Mouse (Mus musculus): Measurements from ENCODE around the gene Trim80. TPM values are rescaled to one million over a fixed set of nuclear protein-coding genes. Genes with fewer than 3 reads are reported as not detected.
"Not testable (repeated sequence)": the region's sequence is repeated elsewhere in the genome, so short reads cannot be mapped to it uniquely, and the experiment has no call there.

Gene Trim80
- polyA plus RNA-seq, 1 experiment from 2014 or later, result 0.49 TPM

- WGBS, result 86% methylated on average over 6 of the region's 6 CpGs
- H3K36me3 ChIP-seq; H3K9me3 ChIP-seq; H3K27me3 ChIP-seq (replicated peaks); ATAC-seq; H3K4me2 ChIP-seq (replicated peaks); H3K4me3 ChIP-seq (replicated peaks); H3K27ac ChIP-seq; H3K9ac ChIP-seq: not testable (repeated sequence)
- peaks cover 17% of the 10 kb centered on the region for H3K4me1 ChIP-seq (replicated peaks)
These were observed 14.5 kb downstream of the Trim80 start for GRCm38 (mm10) chr11:115454822-115455221.

GRCm38 (mm10) chr11:115455619-115456018 is 15.3 kb downstream of the Trim80 start:
- Histone ChIP-seq H3K27ac (no peak overlapping the region), H3K9me3 (no peaks in the 10 kb centered on the region), H3K27me3 (replicated peaks) (no peaks in the 10 kb centered on the region), H3K9ac (no peak overlapping the region), H3K36me3 (no peaks in the 10 kb centered on the region), H3K4me2 (replicated peaks) (no peak overlapping the region), H3K4me3 (replicated peaks) (no peak overlapping the region), H3K4me1 (replicated peaks) (peaks cover 17% of the 10 kb centered on the region)
- WGBS, result 85% methylated on average over 15 of the region's 15 CpGs
- ATAC-seq, result no peak

GRCm38 (mm10) chr11:115456182-115456581 is 15.8 kb downstream of the Trim80 start:
- peaks cover 17% of the 10 kb centered on the region for H3K4me1 ChIP-seq (replicated peaks)
- peak; percentile 89 for ATAC-seq
- H3K4me2 ChIP-seq (replicated peaks), result no peak overlapping the region
- H3K4me3 ChIP-seq (replicated peaks), result no peak overlapping the region
- no peaks in the 10 kb centered on the region for H3K27me3 ChIP-seq (replicated peaks)
- WGBS, result 69% methylated on average over 5 of the region's 5 CpGs
- H3K9me3 ChIP-seq, result no peaks in the 10 kb centered on the region
- H3K9ac ChIP-seq, result no peak overlapping the region
- 0 out of 2 replicates have a peak overlapping the region, but pooled peaks have one; percentile 40 for H3K27ac ChIP-seq
- no peaks in the 10 kb centered on the region for H3K36me3 ChIP-seq

- Histone ChIP-seq H3K4me3 (replicated peaks) (no peak overlapping the region), H3K4me1 (replicated peaks) (peaks cover 20% of the 10 kb centered on the region), H3K9ac (no peak overlapping the region), H3K36me3 (no peaks in the 10 kb centered on the region), H3K27me3 (replicated peaks) (no peaks in the 10 kb centered on the region), H3K27ac (no peak overlapping the region), H3K4me2 (replicated peaks) (no peak overlapping the region), H3K9me3 (no peaks in the 10 kb centered on the region)
- no peak for ATAC-seq
- WGBS, result 29% methylated on average over 6 of the region's 6 CpGs
These were observed 17.1 kb downstream of the Trim80 start for GRCm38 (mm10) chr11:115457405-115457804.

GRCm38 (mm10) chr11:115460976-115461375 is 20.6 kb downstream of the Trim80 start:
- WGBS, result 32% methylated on average over 8 of the region's 8 CpGs
- Histone ChIP-seq H3K4me3 (replicated peaks) (no peak overlapping the region), H3K4me1 (replicated peaks) (peaks cover 26% of the 10 kb centered on the region), H3K36me3 (no peaks in the 10 kb centered on the region), H3K4me2 (replicated peaks) (no peak overlapping the region), H3K9ac (no peak overlapping the region), H3K27me3 (replicated peaks) (no peaks in the 10 kb centered on the region), H3K9me3 (no peaks in the 10 kb centered on the region), H3K27ac (no peak overlapping the region)
- ATAC-seq, result no peak

GRCm38 (mm10) chr11:115461846-115462242 is 21.5 kb downstream of the Trim80 start:
- Histone ChIP-seq H3K36me3 (no peaks in the 10 kb centered on the region), H3K4me2 (replicated peaks) (no peak overlapping the region), H3K9ac (no peak overlapping the region), H3K4me3 (replicated peaks) (no peak overlapping the region), H3K27ac (no peak overlapping the region), H3K27me3 (replicated peaks) (no peaks in the 10 kb centered on the region), H3K9me3 (no peaks in the 10 kb centered on the region), H3K4me1 (replicated peaks) (peaks cover 19% of the 10 kb centered on the region)
- 74% methylated on average over 5 of the region's 5 CpGs for WGBS
- no peak for ATAC-seq

GRCm38 (mm10) chr11:115462243-115462891 is 22.0 kb downstream of the Trim80 start, which contains the start of gene Slc16a5:
Gene Slc16a5 (plus strand): TSS chr11:115462474.
- peak; percentile 61 for ATAC-seq
- Histone ChIP-seq H3K9me3 (no peaks in the 10 kb centered on the region), H3K27ac (peak within 1 kb of the TSS; percentile 19; the same call in 1 of the 2 replicates), H3K9ac (no peak within 1 kb of the TSS), H3K4me3 (replicated peaks) (no peak within 1 kb of the TSS; the same call in 1 of the 2 replicates), H3K4me1 (replicated peaks) (peaks cover 20% of the 10 kb centered on the region), H3K36me3 (no peaks in the 10 kb centered on the region), H3K4me2 (replicated peaks) (peak within 1 kb of the TSS; percentile 3; the same call in 1 of the 2 replicates), H3K27me3 (replicated peaks) (no peaks in the 10 kb centered on the region)
- 71% methylated on average over 16 of the region's 16 CpGs for WGBS

GRCm38 (mm10) chr11:115463397-115463796 is 23.1 kb downstream of the Trim80 start:
- H3K9me3 ChIP-seq, result no peaks in the 10 kb centered on the region
- whole genome bisulfite sequencing, result 41% methylated on average over 11 of the region's 11 CpGs
- H3K4me1 ChIP-seq (replicated peaks), result peaks cover 22% of the 10 kb centered on the region; the same call in 1 of the 2 replicates
- H3K27me3 ChIP-seq (replicated peaks), result no peaks in the 10 kb centered on the region
- no peak overlapping the region for H3K27ac ChIP-seq
- peak; percentile 85 for ATAC-seq
- H3K9ac ChIP-seq, result no peak overlapping the region
- H3K4me2 ChIP-seq (replicated peaks), result peak overlapping the region; percentile 3; the same call in 1 of the 2 replicates
- H3K4me3 ChIP-seq (replicated peaks), result no peak overlapping the region
- no peaks in the 10 kb centered on the region for H3K36me3 ChIP-seq

GRCm38 (mm10) chr11:115464851-115465250 is 24.5 kb downstream of the Trim80 start:
- H3K36me3 ChIP-seq, result no peaks in the 10 kb centered on the region
- WGBS, result 83% methylated on average over 8 of the region's 8 CpGs
- H3K27ac ChIP-seq, result no peak overlapping the region
- H3K4me2 ChIP-seq (replicated peaks), result no peak overlapping the region
- peaks cover 18% of the 10 kb centered on the region; the same call in 1 of the 2 replicates for H3K4me1 ChIP-seq (replicated peaks)
- no peaks in the 10 kb centered on the region for H3K27me3 ChIP-seq (replicated peaks)
- no peak for ATAC-seq
- H3K9ac ChIP-seq, result no peak overlapping the region
- H3K4me3 ChIP-seq (replicated peaks), result no peak overlapping the region
- no peaks in the 10 kb centered on the region for H3K9me3 ChIP-seq

- H3K4me1 ChIP-seq (replicated peaks), result peaks cover 17% of the 10 kb centered on the region; the same call in 1 of the 2 replicates
- no peak overlapping the region for H3K4me2 ChIP-seq (replicated peaks)
- 32% methylated on average over 4 of the region's 4 CpGs for WGBS
- ATAC-seq, result no peak
- H3K36me3 ChIP-seq, result no peaks in the 10 kb centered on the region
- H3K9me3 ChIP-seq, result no peaks in the 10 kb centered on the region
- H3K27ac ChIP-seq, result no peak overlapping the region
- H3K27me3 ChIP-seq (replicated peaks), result no peaks in the 10 kb centered on the region
- H3K9ac ChIP-seq, result no peak overlapping the region
- H3K4me3 ChIP-seq (replicated peaks), result no peak overlapping the region
These were observed 26.9 kb downstream of the Trim80 start for GRCm38 (mm10) chr11:115467217-115467618.

GRCm38 (mm10) chr11:115472183-115472582 is 31.8 kb downstream of the Trim80 start:
- Histone ChIP-seq H3K4me1 (replicated peaks) (peaks cover 25% of the 10 kb centered on the region), H3K4me2 (replicated peaks) (no peak overlapping the region), H3K9me3 (no peaks in the 10 kb centered on the region), H3K27ac (no peak overlapping the region), H3K27me3 (replicated peaks) (no peaks in the 10 kb centered on the region), H3K9ac (no peak overlapping the region), H3K36me3 (no peaks in the 10 kb centered on the region), H3K4me3 (replicated peaks) (no peak overlapping the region)
- ATAC-seq, result no peak
- WGBS, result 88% methylated on average over 7 of the region's 7 CpGs

GRCm38 (mm10) chr11:115473626-115474275 is 33.4 kb downstream of the Trim80 start:
- Histone ChIP-seq H3K4me2 (replicated peaks) (peak overlapping the region; percentile 31), H3K36me3 (no peaks in the 10 kb centered on the region), H3K27me3 (replicated peaks) (no peaks in the 10 kb centered on the region), H3K4me1 (replicated peaks) (peaks cover 23% of the 10 kb centered on the region), H3K9me3 (no peaks in the 10 kb centered on the region), H3K27ac (peak overlapping the region; percentile 9), H3K4me3 (replicated peaks) (no peak overlapping the region), H3K9ac (no peak overlapping the region)
- peak; percentile 35 for ATAC-seq
- 16% methylated on average over 15 of the region's 15 CpGs for WGBS
